Mouse (Mus musculus): ENCODE results near the gene Cops7a. TPM values are rescaled to one million over a fixed set of nuclear protein-coding genes. Genes with fewer than 3 reads are reported as not detected.
A peak's percentile ranks its signal among the peaks of the same experiment; 100 is the strongest.

Gene Cops7a
- polyA plus RNA-seq, 1 experiment from 2014 or later = 93.1 TPM

DNA sequence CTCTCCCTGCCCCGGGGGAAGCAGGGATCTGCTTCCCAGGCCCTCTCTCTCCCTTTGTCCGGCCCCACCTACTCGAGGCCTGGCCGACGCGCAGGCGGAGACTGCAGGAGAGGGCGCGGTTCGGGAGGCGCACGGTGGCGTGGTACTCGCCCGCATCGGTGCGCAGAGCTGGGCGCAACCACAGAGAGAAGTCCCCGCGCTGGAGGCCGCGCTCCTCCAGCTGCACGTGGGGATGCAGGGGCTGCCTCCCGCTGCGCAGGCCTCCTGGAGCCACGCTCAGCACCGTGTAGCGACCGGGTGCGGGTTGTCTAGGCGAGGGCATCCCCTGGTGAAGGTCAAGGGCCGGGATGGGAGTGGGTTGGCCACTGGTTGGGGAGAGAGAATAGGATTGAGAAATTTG lies 55.3 kb downstream of the Cops7a start:
- peak overlapping the region; percentile 37 for H3K4me2 ChIP-seq (replicated peaks)
- H3K27ac ChIP-seq = no peak overlapping the region
- H3K9ac ChIP-seq = peak overlapping the region; percentile 55
- 0 out of 2 replicates have a peak overlapping the region, but pooled peaks have one; percentile 6 for H3K4me3 ChIP-seq (replicated peaks; ENCODE audit: low read length)
- H3K27me3 ChIP-seq (ENCODE audit: control insufficient read depth, insufficient read depth, low read length) = no peaks in the 10 kb centered on the region
- H3K9me3 ChIP-seq (ENCODE audit: control insufficient read depth, low read length) = no peaks in the 10 kb centered on the region
- DNase-seq (ENCODE audit: low spot score) = peak; percentile 32
- H3K36me3 ChIP-seq (replicated peaks; ENCODE audit: control insufficient read depth, insufficient read depth) = peaks cover 27% of the 10 kb centered on the region
- 3% methylated on average over 32 of the region's 32 CpGs for WGBS
- no peak for ATAC-seq (ENCODE audit: low FRiP score)
- H3K4me1 ChIP-seq (replicated peaks; ENCODE audit: control insufficient read depth, insufficient read depth, low read length) = peaks cover 35% of the 10 kb centered on the region

Other genes starting within 250 kb of the Cops7a start
- 3.5 and 4.3 TPM in 2 replicates for gene Ptpn6, start 226.8 kb downstream of the Cops7a start, polyA plus RNA-seq (2014; fragmentation: Nextera tagmentation; extraction: Ambion mirVana)
- gene Grcc10, start 224.2 kb downstream of the Cops7a start, polyA plus RNA-seq (2014; fragmentation: Nextera tagmentation; extraction: Ambion mirVana) = 616 and 701 TPM in 2 replicates
- not detected in 2 replicates for gene Gm45234, start 209.5 kb downstream of the Cops7a start, polyA plus RNA-seq (2014; fragmentation: Nextera tagmentation; extraction: Ambion mirVana)
- gene Atn1, start 209.0 kb downstream of the Cops7a start, polyA plus RNA-seq (2014; fragmentation: Nextera tagmentation; extraction: Ambion mirVana) = 25.9 and 26.0 TPM in 2 replicates
- 142 and 174 TPM in 2 replicates for gene Eno2, start 195.9 kb downstream of the Cops7a start, polyA plus RNA-seq (2014; fragmentation: Nextera tagmentation; extraction: Ambion mirVana)
- gene Lrrc23, start 185.8 kb downstream of the Cops7a start, polyA plus RNA-seq (2014; fragmentation: Nextera tagmentation; extraction: Ambion mirVana) = 3.7 and 6.4 TPM in 2 replicates
- gene Spsb2, start 156.9 kb downstream of the Cops7a start, polyA plus RNA-seq (2014; fragmentation: Nextera tagmentation; extraction: Ambion mirVana) = 5.2 and 6.6 TPM in 2 replicates
- 413 and 474 TPM in 2 replicates for gene Tpi1, start 151.2 kb downstream of the Cops7a start, polyA plus RNA-seq (2014; fragmentation: Nextera tagmentation; extraction: Ambion mirVana)
- 180 and 182 TPM in 2 replicates for gene Usp5, start 136.1 kb downstream of the Cops7a start, polyA plus RNA-seq (2014; fragmentation: Nextera tagmentation; extraction: Ambion mirVana)
- 29.3 and 36.2 TPM in 2 replicates for gene Cdca3, start 136.0 kb downstream of the Cops7a start, polyA plus RNA-seq (2014; fragmentation: Nextera tagmentation; extraction: Ambion mirVana)
- 0.21 and 1.2 TPM in 2 replicates for gene Gnb3, start 125.3 kb downstream of the Cops7a start, polyA plus RNA-seq (2014; fragmentation: Nextera tagmentation; extraction: Ambion mirVana)
- 13.3 and 17.6 TPM in 2 replicates for gene P3h3, start 107.8 kb downstream of the Cops7a start, polyA plus RNA-seq (2014; fragmentation: Nextera tagmentation; extraction: Ambion mirVana)
- gene Gpr162, start 101.6 kb downstream of the Cops7a start, polyA plus RNA-seq (2014; fragmentation: Nextera tagmentation; extraction: Ambion mirVana) = 16.6 and 17.6 TPM in 2 replicates
- gene Cd4, start 77.3 kb downstream of the Cops7a start, polyA plus RNA-seq (2014; fragmentation: Nextera tagmentation; extraction: Ambion mirVana) = 0.27 and 0.35 TPM in 2 replicates
- gene Lag3, start 53.8 kb downstream of the Cops7a start, polyA plus RNA-seq (2014; fragmentation: Nextera tagmentation; extraction: Ambion mirVana) = 2.1 and 2.8 TPM in 2 replicates
- 674 and 707 TPM in 2 replicates for gene Ptms, start 45.4 kb downstream of the Cops7a start, polyA plus RNA-seq (2014; fragmentation: Nextera tagmentation; extraction: Ambion mirVana)
- gene Mlf2, start 34.2 kb downstream of the Cops7a start, polyA plus RNA-seq (2014; fragmentation: Nextera tagmentation; extraction: Ambion mirVana) = 577 and 614 TPM in 2 replicates
- gene Pianp, start 31.2 kb upstream of the Cops7a start, polyA plus RNA-seq (2014; fragmentation: Nextera tagmentation; extraction: Ambion mirVana) = 47.8 and 53.8 TPM in 2 replicates
- gene Zfp384, start 43.6 kb upstream of the Cops7a start, polyA plus RNA-seq (2014; fragmentation: Nextera tagmentation; extraction: Ambion mirVana) = 12.0 and 14.6 TPM in 2 replicates
- 112 and 113 TPM in 2 replicates for gene Ing4, start 74.2 kb upstream of the Cops7a start, polyA plus RNA-seq (2014; fragmentation: Nextera tagmentation; extraction: Ambion mirVana)
- gene Acrbp, start 84.2 kb upstream of the Cops7a start, polyA plus RNA-seq (2014; fragmentation: Nextera tagmentation; extraction: Ambion mirVana) = 17.1 and 18.7 TPM in 2 replicates
- 0.50 and 0.51 TPM in 2 replicates for gene Lpar5, start 102.4 kb upstream of the Cops7a start, polyA plus RNA-seq (2014; fragmentation: Nextera tagmentation; extraction: Ambion mirVana)
- gene Chd4, start 130.4 kb upstream of the Cops7a start, polyA plus RNA-seq (2014; fragmentation: Nextera tagmentation; extraction: Ambion mirVana) = 68.5 and 78.0 TPM in 2 replicates
- gene Nop2, start 166.4 kb upstream of the Cops7a start, polyA plus RNA-seq (2014; fragmentation: Nextera tagmentation; extraction: Ambion mirVana) = 40.3 and 48.4 TPM in 2 replicates
- 18.2 and 19.0 TPM in 2 replicates for gene Iffo1, start 179.7 kb upstream of the Cops7a start, polyA plus RNA-seq (2014; fragmentation: Nextera tagmentation; extraction: Ambion mirVana)
- gene Gapdh, start 200.9 kb upstream of the Cops7a start, polyA plus RNA-seq (2014; fragmentation: Nextera tagmentation; extraction: Ambion mirVana) = 1,428 and 1,660 TPM in 2 replicates
- gene Ncapd2, start 226.2 kb upstream of the Cops7a start, polyA plus RNA-seq (2014; fragmentation: Nextera tagmentation; extraction: Ambion mirVana) = 40.1 and 40.7 TPM in 2 replicates
- 140 and 142 TPM in 2 replicates for gene Mrpl51, start 226.3 kb upstream of the Cops7a start, polyA plus RNA-seq (2014; fragmentation: Nextera tagmentation; extraction: Ambion mirVana)

All from hindbrain, embryonic 14.5 days (tissue).